Mouse (Mus musculus): Measurements from ENCODE around the gene Ak1. TPM values are rescaled to one million over a fixed set of nuclear protein-coding genes. Genes with fewer than 3 reads are reported as not detected.

Gene Ak1
- polyA plus RNA-seq, 1 experiment from 2014 or later = 35.7 TPM

DNA sequence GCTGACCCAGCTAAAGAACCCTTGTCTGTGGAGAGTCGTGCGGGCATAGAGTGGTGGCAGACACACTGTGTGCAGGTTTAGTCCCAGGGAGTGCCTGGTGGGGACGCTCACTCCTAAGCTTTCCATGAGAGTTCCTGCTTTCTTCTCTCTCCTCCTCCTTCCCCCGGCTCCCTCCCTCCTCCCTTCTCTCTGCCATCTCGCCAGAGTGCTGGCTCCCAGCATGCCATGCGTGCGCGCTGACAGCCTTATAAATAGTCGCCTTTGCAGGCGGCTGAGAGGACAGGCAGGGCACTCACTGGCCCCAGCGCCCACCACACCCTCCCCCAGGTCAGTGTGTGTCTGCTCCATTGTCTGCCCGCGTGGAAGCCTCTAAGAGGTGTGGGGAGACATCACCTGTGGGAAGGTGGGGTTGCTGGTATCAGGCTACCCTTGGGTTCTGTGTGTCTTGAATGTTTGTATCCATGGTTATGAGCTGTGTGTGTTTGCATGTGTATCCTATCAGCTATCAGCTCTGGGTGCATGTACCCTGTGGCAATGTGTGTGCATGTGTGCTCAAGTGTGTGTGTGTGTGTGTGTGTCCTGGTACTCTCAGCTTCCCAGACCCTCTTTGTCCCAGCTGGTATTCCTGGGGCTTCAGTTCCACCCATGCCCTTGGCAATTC, 3.8 kb downstream of the Ak1 start:
- Histone ChIP-seq H3K27ac (peak overlapping the region; percentile 90), H3K4me3 (peak overlapping the region; percentile 46), H3K4me1 (peaks cover 81% of the 10 kb centered on the region), H3K9me3 (replicated peaks) (no peaks in the 10 kb centered on the region), H3K36me3 (no peaks in the 10 kb centered on the region), H3K27me3 (ENCODE audit: low read depth, poor library complexity, severe bottlenecking) (no peaks in the 10 kb centered on the region)
- under 1% methylated on average over 13 of the region's 13 CpGs for WGBS
- DNase-seq (ENCODE audit: low spot score) = peak; percentile 81

DNA sequence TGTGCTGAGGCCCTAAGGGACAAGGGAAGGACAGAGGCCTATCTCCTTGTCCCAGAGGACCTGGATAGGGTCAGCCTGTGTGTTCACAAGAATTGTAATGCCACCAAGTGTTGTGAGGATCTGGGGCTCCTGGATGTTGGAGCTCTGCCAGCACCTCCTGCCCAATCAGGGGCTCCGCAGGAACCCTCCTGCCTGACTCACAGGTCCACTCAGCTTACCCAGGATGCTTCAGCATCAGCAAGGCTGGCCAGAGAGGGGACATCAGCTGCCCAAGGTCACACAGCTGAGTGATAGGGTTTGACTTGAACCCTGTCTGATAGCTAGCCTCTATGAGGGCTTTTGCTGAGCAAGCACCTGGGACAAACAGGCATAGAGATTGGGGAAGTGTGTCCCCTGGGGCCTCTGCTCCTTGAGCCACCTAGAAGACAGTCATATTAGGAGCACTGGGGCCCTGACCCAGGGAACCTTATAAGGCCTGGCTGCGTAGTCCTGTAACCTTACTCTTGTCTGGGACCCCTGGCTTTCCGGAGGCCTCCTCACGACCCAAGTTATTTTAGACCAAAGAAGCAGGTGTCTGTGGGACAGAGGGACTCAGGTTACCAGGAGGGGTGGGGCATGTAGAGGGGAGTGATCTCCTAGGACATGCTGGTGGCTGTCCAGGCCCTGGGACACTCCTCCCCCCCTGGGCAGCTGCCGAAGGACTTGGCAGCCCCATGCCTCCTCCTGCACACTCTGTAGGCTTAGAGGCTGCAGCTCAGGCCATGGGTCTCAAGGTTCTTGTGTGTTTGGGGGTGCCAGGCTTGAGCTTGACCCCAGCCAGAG, 4.5 kb downstream of the Ak1 start:
- Histone ChIP-seq H3K27me3 (ENCODE audit: low read depth, poor library complexity, severe bottlenecking) (no peaks in the 10 kb centered on the region), H3K36me3 (no peaks in the 10 kb centered on the region), H3K9me3 (replicated peaks) (no peaks in the 10 kb centered on the region), H3K4me1 (peaks cover 75% of the 10 kb centered on the region), H3K4me3 (peak overlapping the region; percentile 46), H3K27ac (peak overlapping the region; percentile 90)
- WGBS = 30% methylated on average over 5 of the region's 5 CpGs
- DNase-seq (ENCODE audit: low spot score) = no peak

DNA sequence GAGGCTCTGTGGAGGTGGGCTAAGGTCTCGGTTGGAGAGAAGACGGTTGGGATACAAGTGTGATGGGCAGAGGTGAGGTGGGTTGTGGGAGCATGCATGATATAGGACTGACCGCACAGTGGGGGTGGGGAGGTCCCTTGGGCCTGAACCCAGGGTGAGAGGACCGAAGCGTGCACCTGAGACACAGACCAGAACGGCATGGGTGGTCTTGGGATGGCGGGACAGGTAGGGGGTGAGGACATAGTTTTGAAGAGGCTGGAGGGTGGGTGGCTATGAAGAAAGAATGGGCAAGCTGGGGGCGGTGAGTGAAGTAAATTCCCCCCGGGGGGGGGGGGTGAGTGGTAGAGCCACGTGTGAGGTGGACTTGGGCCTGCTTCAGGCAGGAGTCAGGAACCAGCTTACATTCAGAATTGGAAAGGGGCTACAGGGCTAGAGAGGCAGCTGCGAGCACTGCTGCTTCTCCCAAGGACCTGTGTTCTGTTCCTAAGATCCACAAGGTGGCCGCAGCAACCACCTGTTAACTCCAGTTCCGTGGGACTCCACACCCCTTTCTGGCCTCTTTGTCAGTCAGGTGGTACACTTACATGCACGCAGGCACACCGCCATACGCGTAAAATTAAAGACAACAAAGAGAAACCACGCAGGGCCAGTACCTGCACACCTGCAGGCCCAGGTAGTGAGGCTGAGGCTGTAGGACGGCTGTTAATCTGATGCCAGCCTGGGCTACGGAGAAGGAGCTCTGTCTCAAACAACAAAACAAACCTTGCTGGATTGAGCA, 5.9 kb downstream of the Ak1 start:
- 60% methylated on average over 20 of the region's 20 CpGs for WGBS
- H3K27me3 ChIP-seq (ENCODE audit: low read depth, poor library complexity, severe bottlenecking) = no peaks in the 10 kb centered on the region
- DNase-seq (ENCODE audit: low spot score) = no peak
- peak overlapping the region; percentile 17; the same call in 1 of the 2 replicates for H3K4me3 ChIP-seq
- H3K27ac ChIP-seq = peak overlapping the region; percentile 90
- no peaks in the 10 kb centered on the region for H3K9me3 ChIP-seq (replicated peaks)
- H3K4me1 ChIP-seq = peaks cover 74% of the 10 kb centered on the region
- H3K36me3 ChIP-seq = no peaks in the 10 kb centered on the region

DNA sequence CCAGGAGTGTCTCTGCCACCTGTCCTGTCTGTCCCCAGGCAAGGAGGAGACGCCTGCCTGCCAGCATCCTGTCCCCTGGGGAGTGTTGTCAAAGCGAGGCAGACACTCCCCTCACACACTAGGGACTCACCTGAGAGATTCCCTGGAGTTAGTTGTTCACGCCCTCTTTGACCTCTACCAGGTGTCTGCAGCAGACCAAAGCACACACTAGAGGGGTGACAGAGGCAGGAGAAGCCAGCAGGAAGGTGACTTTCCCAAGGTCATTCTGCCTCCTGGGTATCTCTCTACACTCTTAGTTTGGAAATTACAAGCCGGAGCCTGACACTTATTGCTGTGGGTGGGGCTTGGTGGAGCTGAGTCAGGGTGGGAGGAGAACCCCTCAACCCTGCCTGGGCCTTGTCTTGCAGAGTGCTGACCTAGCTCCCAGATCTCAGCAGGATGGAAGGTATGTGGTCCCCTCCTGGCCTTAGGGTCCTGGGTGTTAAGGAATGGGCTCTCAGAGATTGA, 6.5 kb downstream of the Ak1 start:
- no peaks in the 10 kb centered on the region for H3K9me3 ChIP-seq (replicated peaks)
- peaks cover 74% of the 10 kb centered on the region for H3K4me1 ChIP-seq
- 49% methylated on average over 4 of the region's 4 CpGs for WGBS
- H3K4me3 ChIP-seq = peak overlapping the region; percentile 17; the same call in 1 of the 2 replicates
- no peak for DNase-seq (ENCODE audit: low spot score)
- no peaks in the 10 kb centered on the region for H3K36me3 ChIP-seq
- H3K27me3 ChIP-seq (ENCODE audit: low read depth, poor library complexity, severe bottlenecking) = no peaks in the 10 kb centered on the region
- peak overlapping the region; percentile 90 for H3K27ac ChIP-seq

DNA sequence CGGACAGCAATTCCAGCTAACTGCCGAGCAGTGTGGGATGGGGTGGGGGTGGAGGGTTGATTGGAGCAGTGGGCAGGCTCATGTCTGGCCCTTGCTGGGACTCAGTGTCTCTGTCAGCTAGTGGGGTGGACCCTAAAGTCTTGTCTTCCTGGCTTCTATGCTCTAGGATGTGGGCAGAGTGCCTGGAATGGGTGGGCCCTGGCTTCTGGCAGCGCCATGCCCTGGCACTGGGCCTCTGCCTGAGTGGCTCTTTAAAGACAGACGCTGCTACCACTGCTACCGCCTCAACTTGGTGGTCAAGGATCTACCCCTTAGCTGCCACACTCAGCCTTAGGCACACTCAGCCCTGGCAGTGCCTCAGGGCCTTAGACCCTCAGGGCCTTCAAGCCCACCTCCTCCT, 7.2 kb downstream of the Ak1 start:
- peak overlapping the region; percentile 90 for H3K27ac ChIP-seq
- no peaks in the 10 kb centered on the region for H3K27me3 ChIP-seq (ENCODE audit: low read depth, poor library complexity, severe bottlenecking)
- peaks cover 6% of the 10 kb centered on the region for H3K36me3 ChIP-seq
- no peaks in the 10 kb centered on the region for H3K9me3 ChIP-seq (replicated peaks)
- 39% methylated on average over 5 of the region's 5 CpGs for WGBS
- H3K4me3 ChIP-seq = no peak overlapping the region
- peaks cover 79% of the 10 kb centered on the region for H3K4me1 ChIP-seq
- no peak for DNase-seq (ENCODE audit: low spot score)

DNA sequence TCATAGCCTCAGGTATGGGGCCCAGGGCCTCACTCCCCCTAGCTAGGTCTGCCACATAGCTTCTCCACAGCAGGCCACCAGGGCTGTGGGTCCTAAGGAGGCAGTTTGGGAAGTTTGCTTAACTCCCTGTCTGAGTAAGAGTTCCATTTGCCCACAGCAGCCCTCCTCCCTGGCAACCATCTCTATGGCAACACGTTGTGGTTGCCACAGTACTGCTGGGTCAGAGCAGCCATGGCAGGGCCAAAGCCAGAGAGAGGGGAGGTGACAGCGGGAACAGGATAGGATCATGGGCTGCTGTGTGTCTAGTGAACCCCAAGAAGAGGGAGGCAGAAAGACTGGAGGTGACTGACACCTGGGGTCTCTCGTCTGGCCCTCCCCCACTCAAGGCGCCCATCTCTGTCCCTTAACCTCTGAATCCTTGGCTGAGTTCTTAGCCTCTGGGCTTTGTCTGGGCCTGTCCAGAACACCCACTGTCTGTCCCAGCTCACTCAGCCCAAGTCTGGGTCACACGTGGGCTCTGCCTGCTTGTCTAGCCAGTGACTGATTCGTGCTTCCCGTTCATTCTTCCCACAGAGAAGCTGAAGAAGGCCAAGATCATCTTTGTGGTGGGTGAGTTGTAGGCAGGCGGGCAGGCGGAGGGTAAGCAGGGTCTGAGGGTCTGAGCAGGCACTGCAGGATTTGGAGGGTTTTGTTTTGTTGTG, 7.9 kb downstream of the Ak1 start:
- H3K27ac ChIP-seq = peak overlapping the region; percentile 90
- peaks cover 11% of the 10 kb centered on the region for H3K36me3 ChIP-seq
- peak; percentile 80 for DNase-seq (ENCODE audit: low spot score)
- H3K4me3 ChIP-seq = 0 out of 2 replicates have a peak overlapping the region, but pooled peaks have one; percentile 14
- no peaks in the 10 kb centered on the region for H3K9me3 ChIP-seq (replicated peaks)
- H3K4me1 ChIP-seq = peaks cover 76% of the 10 kb centered on the region
- WGBS = 42% methylated on average over 9 of the region's 9 CpGs
- H3K27me3 ChIP-seq (ENCODE audit: low read depth, poor library complexity, severe bottlenecking) = no peaks in the 10 kb centered on the region

DNA sequence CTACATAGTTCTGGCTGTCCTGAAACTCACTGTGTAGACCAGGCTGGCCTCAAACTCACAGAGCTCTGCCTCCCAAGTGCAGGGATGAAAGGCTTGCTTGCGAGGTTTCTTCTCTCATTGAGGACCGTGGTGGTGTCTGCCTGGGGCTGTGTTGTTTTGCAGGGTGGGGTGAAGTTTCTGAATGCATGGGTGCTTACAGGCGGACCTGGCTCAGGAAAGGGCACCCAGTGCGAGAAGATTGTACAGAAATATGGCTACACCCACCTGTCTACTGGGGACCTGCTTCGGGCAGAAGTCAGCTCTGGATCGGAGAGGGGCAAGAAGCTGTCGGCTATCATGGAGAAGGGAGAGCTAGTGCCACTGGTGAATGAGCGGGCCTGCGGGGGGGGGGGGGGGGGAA, 8.5 kb downstream of the Ak1 start:
- peaks cover 13% of the 10 kb centered on the region for H3K36me3 ChIP-seq
- no peak for DNase-seq (ENCODE audit: low spot score)
- H3K9me3 ChIP-seq (replicated peaks) = no peaks in the 10 kb centered on the region
- 85% methylated on average over 8 of the region's 9 CpGs for WGBS
- H3K4me3 ChIP-seq = no peak overlapping the region
- H3K27me3 ChIP-seq (ENCODE audit: low read depth, poor library complexity, severe bottlenecking) = no peaks in the 10 kb centered on the region
- peak overlapping the region; percentile 90 for H3K27ac ChIP-seq
- peaks cover 70% of the 10 kb centered on the region for H3K4me1 ChIP-seq

DNA sequence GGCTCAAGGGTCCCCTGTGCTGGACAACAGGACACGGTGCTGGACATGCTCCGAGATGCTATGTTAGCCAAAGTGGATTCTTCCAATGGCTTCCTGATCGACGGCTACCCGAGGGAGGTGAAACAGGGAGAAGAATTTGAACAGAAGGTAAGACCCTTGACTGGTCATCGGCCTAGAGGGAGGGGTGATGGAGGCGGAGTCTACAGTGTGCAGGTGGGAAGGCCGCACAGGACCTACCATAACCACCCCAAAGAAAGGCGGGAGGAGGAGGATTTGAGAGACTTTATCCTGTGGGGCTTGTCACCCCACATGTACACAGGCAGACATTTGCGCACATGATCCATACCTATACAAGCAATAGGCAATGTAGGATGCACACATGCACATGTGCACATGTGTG, 9.5 kb downstream of the Ak1 start:
- Histone ChIP-seq H3K27ac (0 out of 2 replicates have a peak overlapping the region, but pooled peaks have one; percentile 33), H3K36me3 (peaks cover 13% of the 10 kb centered on the region), H3K4me1 (peaks cover 60% of the 10 kb centered on the region), H3K9me3 (replicated peaks) (no peaks in the 10 kb centered on the region), H3K4me3 (no peak overlapping the region), H3K27me3 (ENCODE audit: low read depth, poor library complexity, severe bottlenecking) (no peaks in the 10 kb centered on the region)
- 88% methylated on average over 10 of the region's 10 CpGs for WGBS
- no peak for DNase-seq (ENCODE audit: low spot score)

DNA sequence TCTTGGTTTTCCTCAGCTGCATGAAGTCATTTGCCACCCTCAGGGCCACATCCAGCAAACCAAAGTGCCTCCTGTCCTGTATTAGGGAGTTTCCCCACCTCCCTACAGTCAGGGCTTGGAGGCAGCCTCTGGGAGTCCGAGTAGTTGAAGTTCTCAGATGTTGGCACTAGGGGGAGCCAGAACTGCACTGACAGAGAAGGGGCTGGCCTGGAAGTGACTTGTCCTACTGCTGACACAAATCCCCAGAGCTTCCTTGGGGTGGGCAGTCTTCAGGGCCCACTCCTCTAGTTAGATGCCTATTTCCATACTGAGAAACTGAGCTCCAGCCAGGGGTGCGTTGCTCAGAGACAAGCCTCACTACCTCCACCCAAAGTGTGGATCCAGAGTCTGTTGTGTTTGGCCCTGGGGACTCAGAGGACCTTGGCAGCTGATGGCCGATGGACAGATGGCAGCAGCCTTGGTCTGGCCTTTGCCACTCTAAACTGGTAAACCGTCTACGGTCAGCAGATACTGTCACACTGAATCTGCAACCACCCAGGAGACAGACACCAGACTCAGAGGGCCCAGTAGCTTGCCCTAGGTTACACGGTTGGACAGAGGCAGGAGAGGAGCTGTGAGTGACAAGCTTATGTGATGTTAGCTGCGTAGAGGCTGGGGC, 10.3 kb downstream of the Ak1 start:
- 58% methylated on average over 7 of the region's 7 CpGs for WGBS
- Histone ChIP-seq H3K27me3 (ENCODE audit: low read depth, poor library complexity, severe bottlenecking) (no peaks in the 10 kb centered on the region), H3K27ac (peak overlapping the region; percentile 61; the same call in 1 of the 2 replicates), H3K4me3 (no peak overlapping the region), H3K36me3 (peaks cover 13% of the 10 kb centered on the region), H3K9me3 (replicated peaks) (no peaks in the 10 kb centered on the region), H3K4me1 (peaks cover 56% of the 10 kb centered on the region)
- peak; percentile 82 for DNase-seq (ENCODE audit: low spot score)

DNA sequence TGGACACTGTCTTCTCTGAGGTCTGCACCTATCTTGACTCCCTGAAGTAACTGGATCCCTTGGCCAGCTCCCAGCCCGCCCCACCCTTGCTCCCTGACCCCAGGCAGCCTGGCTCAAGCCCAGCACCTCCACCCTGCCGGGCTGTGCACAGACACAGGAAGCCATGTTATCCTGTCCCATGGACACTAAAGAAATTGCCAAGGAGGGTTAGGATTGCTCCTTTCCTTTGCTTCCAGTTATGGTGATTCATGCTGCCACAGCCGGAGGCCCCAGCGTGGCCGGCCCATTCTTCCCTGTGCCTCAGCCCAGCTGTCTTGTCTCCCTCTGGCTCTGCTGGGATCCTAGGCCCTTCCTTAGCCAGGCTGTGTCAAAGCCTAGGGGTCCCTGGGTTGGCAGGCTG, 12.1 kb downstream of the Ak1 start:
- no peak for DNase-seq (ENCODE audit: low spot score)
- Histone ChIP-seq H3K9me3 (replicated peaks) (no peaks in the 10 kb centered on the region), H3K27ac (peak overlapping the region; percentile 64; the same call in 1 of the 2 replicates), H3K27me3 (ENCODE audit: low read depth, poor library complexity, severe bottlenecking) (no peaks in the 10 kb centered on the region), H3K36me3 (peaks cover 13% of the 10 kb centered on the region), H3K4me1 (peaks cover 48% of the 10 kb centered on the region), H3K4me3 (no peak overlapping the region)
- WGBS = 66% methylated on average over 5 of the region's 5 CpGs

DNA sequence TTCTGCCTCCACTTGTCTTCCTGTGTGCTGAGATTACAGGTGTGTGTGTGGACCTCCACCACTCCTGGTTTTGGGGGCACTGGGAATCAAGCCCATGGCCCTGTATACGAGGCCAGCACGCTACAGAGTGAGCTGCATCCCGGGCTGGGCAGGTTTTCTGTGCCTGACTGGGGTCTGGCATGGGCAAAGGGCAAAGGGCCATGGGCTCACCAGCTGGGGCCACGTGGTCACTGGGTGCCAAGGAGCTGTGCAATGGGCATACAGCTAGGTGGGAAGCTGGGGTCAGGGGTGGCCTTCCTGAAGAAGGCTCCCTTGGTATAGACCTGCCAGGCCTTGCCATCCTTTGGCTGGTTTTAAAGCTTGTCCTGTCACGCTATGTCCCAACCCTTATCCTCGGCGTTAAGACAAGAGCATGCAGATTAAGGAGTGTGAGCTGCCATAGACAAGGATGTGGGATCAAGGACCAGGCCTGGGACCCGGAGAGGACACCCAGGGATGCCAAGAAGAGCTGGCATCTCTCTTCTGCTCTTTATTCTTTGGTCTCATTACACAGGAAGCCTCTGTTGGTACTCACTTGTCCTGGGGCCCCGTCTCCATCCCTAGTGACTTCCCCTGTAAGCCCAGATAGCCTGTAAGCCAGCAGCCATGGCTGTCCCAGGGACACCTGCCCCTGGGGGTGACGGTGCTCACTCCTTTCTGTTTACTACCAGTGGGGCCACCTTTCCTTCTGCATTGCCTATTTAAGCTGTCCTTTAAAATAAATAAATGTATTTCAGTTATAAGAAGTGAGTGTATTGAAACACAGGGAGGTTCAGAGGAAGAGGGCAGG, 12.9 kb downstream of the Ak1 start:
- Histone ChIP-seq H3K4me3 (no peak overlapping the region), H3K9me3 (replicated peaks) (no peaks in the 10 kb centered on the region), H3K4me1 (peaks cover 40% of the 10 kb centered on the region), H3K36me3 (peaks cover 13% of the 10 kb centered on the region), H3K27ac (no peak overlapping the region), H3K27me3 (ENCODE audit: low read depth, poor library complexity, severe bottlenecking) (no peaks in the 10 kb centered on the region)
- DNase-seq (ENCODE audit: low spot score) = no peak
- 86% methylated on average over 10 of the region's 10 CpGs for WGBS
